Mouse (Mus musculus): ENCODE results near the gene Prlr.

The Prlr gene

GRCm38 (mm10) chr15:10235977-10236376 lies 58.9 kb downstream of the Prlr start:
- DNase-seq (ENCODE audit: low spot score in 2 of 2), result no peak

DNA sequence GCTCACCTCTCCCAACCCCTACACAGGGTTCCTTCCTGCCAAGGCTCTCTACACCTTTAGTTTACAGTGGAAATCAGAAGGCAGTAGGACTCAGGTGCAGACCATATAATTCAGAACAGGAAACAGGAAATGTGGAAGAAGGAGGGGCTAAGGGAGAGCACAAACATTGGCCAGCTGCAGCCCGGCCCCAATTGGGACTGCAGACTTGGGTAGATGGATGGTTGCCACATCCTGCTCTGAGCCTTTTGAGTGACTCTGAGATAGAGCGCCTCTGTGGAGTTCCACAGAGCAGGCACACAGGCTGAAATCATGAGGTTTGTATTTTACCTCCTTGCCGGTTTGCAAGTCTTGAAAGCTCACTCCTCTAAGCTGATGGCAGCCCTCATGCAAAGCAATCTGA lies 59.8 kb downstream of the Prlr start:
- DNase-seq (ENCODE audit: low spot score in 2 of 2), result no peak

GRCm38 (mm10) chr15:10238454-10238853 lies 61.4 kb downstream of the Prlr start:
- no peak for DNase-seq (ENCODE audit: low spot score in 2 of 2)

- DNase-seq (ENCODE audit: low spot score in 2 of 2), result no peak
These were observed 63.3 kb downstream of the Prlr start for GRCm38 (mm10) chr15:10240228-10240795.

GRCm38 (mm10) chr15:10242250-10242649 lies 65.2 kb downstream of the Prlr start:
- DNase-seq (ENCODE audit: low spot score in 2 of 2), result no peak

GRCm38 (mm10) chr15:10249285-10249684 lies 72.2 kb downstream of the Prlr start:
- peak; percentile 2 to 11 for DNase-seq (ENCODE audit: low spot score in 2 of 2)

GRCm38 (mm10) chr15:10250784-10251183 lies 73.7 kb downstream of the Prlr start:
- no peak for DNase-seq (ENCODE audit: low spot score in 2 of 2)

DNA sequence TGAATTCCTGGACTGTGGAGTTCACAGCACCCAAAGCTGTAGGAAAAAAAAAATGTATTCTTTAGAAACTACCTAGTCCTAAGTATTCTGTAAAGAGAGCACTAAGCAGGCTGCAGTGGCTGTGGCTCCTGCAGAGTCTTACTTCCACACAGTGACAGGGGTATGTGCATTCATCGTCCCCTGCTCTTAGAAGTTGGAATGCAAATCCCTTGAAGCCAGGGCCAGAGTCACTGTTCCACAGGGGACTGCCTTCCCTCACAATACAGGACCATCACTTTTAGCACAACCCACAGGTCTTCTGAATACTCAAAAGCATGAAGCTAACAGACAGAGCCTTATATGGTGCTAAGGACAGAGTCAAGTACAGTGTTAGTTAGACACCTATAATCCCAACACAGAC lies 75.5 kb downstream of the Prlr start:
- no peak for DNase-seq (ENCODE audit: low spot score in 2 of 2)

DNA sequence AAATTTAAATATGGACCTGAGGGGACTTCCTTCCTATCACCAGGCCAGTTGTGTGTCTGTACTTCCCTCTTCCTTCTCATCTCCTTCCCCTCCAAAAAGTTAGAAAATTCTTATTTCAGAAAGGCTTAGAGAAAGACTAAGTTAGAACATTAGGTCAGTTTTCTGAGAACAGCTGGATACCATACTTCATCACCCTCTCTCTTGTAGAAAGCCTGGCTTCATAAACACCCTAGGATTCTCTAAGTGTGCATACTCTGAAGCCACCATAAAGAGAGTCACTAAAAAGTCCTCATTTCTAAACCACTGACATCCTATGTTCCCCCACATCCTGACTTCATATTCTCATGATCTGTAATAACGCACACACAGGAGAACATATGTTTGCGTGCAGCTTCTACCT lies 85.2 kb downstream of the Prlr start:
- no peak for DNase-seq (ENCODE audit: low spot score in 2 of 2)

- DNase-seq (ENCODE audit: low spot score in 2 of 2), result no peak
These were observed 85.6 kb downstream of the Prlr start for GRCm38 (mm10) chr15:10262641-10263040.

- no peak for DNase-seq (ENCODE audit: low spot score in 2 of 2)
These were observed 86.4 kb downstream of the Prlr start for GRCm38 (mm10) chr15:10263420-10263819.

DNA sequence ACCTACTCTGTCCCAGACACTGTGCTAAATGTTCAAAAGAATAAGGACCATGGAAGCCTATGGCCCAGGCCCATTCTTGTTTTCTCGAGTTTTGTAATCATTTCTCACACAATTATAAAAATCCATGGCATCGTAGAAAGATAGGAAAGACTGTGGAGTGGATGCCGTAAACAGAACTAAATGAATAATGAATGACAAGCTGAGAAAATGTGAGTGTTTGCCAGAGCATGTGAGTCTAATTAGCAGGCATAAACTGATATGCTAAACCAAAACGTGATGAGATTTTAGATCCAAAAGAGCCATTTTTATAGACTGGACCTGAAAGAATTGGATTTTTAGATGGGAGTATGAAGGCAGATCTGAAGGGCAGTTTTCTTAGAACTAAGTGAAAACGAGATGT lies 87.8 kb downstream of the Prlr start:
- DNase-seq (ENCODE audit: low spot score in 2 of 2), result no peak

DNA sequence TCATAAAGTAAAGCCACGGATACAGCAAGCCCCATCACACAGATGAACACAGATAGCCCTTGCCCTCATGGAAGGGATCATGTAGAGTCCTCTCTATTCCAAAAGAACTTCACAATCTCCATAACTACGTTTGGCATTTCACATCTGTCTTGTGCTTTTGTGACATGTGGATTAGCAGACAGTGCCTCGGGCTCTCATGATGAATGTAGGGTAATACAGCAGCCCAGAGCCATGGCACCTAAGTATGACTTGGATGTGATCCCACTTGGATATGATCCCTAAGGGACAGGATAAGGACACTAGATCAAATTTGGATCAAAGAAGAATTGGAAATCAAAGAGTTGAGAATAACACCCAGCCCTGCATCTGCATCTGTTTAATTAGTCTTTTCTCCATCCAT lies 90.2 kb downstream of the Prlr start:
- DNase-seq (ENCODE audit: low spot score in 2 of 2), result no peak

GRCm38 (mm10) chr15:10276386-10276785 lies 99.3 kb downstream of the Prlr start:
- no peak for DNase-seq (ENCODE audit: low spot score in 2 of 2)

GRCm38 (mm10) chr15:10277461-10277860 lies 100.4 kb downstream of the Prlr start:
- DNase-seq (ENCODE audit: low spot score in 2 of 2), result no peak

DNA sequence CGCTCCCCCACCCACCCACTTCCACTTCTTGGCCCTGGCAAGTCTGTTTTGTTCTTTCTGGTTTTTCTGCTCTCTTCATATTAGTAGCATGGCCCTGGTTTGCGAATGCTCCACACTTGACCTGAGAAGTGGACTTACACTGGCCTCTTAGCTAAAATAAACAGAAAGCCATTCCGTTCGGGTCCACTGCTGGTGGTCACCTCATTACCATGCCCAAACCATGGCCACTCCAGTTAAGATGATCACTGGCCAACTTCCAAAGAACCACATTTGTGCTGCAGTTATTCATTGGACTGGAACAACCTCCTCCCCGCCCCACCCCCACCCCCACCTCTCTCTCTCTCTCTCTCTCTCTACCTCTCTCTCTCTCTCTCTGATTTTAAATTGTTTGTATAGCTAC lies 104.5 kb downstream of the Prlr start:
- DNase-seq (ENCODE audit: low spot score in 2 of 2), result no peak

DNA sequence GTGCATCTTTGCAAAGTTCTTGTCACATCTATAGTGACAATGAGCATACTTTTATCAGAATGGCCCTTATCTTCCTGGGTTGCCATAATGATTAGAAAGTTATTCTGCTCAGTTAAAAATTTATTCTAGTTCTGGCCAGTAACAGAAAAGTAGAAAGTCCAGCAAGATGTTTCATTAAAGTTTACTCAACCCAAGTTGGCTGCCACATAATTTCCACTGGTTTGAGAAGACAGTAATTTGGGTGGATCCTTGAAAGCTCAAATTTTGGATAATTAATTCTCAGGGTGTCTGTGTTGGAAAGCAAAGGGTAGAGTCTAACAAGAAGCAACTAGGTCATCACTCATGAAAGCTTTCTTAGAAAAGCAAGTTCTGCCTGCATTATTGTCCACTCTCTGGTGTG lies 106.6 kb downstream of the Prlr start:
- no peak for DNase-seq (ENCODE audit: low spot score in 2 of 2)

DNA sequence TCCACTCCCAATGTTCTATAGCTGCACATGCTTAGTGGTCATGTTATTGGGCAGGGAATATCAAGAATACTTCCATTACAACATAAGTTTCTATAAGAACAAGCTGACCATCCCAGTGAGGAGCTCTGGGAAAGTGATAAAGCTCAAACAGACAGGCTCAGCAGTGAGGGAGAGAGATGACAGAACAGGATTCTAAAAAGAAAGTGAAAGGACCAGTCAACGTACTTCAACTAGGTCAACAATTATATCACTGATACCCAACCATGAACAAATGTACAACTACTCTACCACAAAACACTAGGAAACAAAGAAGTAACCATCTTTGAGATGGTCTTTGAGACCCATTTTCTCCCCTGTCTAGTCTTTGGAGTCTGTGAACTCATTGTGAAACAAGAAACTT lies 119.5 kb downstream of the Prlr start:
- no peak for DNase-seq (ENCODE audit: low spot score in 2 of 2)

DNA sequence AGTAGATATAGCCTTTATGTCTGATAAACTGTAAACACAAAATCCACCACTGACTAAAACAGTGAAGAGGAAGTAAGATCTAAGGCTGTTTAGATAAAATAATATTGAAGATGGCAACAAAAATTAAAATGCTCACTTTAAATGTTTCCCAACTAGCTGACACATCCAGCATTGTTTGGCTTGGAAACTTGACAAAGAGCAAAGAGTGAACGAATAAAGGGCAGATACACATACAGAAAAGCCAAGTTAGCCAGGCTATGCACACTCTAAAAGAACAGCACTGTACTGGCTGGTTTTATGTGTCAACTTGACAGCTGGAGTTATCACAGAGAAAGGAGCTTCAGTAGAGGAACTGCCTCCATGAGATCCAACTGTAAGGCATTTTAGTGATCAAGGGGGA lies 121.0 kb downstream of the Prlr start:
- no peak for DNase-seq (ENCODE audit: low spot score in 2 of 2)

GRCm38 (mm10) chr15:10299467-10299866 lies 122.4 kb downstream of the Prlr start:
- no peak for DNase-seq (ENCODE audit: low spot score in 2 of 2)

DNA sequence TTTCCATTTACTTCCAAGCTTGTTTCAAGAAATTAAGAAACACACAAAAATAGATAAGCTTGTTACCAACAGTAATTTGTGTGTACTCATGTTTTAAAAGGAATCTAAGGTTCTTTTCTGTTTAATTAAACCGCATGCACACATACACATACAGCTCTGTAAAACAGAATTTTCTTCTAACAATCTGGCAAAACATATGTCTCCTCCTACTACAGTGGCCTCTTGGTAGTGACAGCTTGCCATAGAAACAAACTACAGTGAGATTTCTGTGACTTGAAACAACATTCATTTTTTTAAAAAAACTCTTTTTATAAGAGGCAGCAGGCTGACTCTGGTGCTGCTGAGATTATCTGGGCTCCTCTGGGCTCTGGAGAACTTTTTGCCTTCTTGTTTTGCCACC lies 129.4 kb downstream of the Prlr start:
- no peak for DNase-seq (ENCODE audit: low spot score in 2 of 2)

DNA sequence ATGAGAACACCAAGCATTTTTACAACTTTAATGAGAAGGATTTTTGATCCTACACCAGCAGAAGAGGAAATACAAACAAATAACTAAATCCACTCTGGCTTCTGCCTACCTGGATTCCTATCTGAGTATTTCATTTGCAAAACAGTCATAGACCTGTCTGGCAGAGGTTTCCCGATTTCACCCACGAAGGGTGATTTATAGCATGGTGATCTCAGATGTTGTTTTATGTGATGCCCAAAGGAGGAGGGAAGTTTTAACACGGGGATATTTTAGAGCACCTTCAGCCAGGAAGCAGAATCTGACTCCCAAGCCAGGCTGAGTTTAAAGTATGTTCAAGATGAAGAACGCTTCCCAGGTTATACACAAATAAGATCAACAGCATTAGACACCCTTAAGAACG lies 134.8 kb downstream of the Prlr start:
- no peak for DNase-seq (ENCODE audit: low spot score in 2 of 2)

DNA sequence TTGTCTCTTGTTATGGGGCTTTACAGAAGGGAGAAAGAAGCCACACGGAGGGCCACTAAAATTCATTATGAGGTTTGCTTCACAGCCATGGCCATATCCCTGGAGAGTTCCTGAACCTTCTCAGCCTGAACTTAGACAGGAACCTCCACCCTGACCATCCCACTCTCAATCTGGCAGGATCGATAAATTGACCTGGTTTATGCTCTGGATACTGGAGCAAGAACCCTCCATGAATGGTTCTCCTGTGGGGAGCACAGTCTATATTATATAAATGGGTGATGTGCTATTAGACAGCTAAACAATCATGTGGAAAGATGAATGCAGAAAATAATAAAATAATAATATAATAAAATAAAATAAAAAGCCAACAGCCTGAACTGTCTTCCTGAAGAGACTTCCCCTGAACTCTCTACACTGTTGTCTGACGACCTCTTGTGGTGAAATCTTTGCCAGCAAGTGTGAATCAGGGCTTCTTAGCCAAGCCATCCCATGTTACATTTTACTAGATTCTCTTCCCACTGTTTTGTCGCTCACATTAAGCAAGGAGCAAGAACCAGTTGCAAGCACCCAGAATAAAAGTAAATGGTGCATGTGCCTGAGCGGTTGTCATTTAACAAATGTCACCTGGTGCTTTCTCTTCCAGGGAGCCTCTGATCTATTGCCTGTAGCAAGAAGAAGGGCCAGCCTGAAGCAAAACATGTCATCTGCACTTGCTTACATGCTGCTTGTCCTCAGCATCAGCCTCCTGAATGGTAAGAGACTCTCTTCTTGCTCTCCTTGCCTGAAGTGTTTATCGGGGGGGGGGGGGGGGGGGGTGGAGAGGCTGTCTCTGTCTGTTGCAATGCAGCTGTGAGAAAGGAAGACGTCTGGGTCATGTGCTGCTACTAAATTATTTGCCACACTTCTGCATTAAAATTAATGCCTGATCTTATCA lies 136.8 kb downstream of the Prlr start:
- DNase-seq (ENCODE audit: low spot score in 2 of 2), result peak; percentile 7 to 50

Measured in heart, adult 9 months (tissue).